Mouse (Mus musculus) embryonic facial prominence, embryonic 10.5 days (tissue): ENCODE data around the gene Hoxb9. TPM values are rescaled to one million over a fixed set of nuclear protein-coding genes. Genes with fewer than 3 reads are reported as not detected.
A peak's percentile ranks its signal among the peaks of the same experiment; 100 is the strongest.

Experiments
- DNase-seq: peaks from one replicate; pipeline ENCODE4 v3.0.0-alpha.2; 2017; ENCODE audit warnings: low spot score
- H3K27ac ChIP-seq: fragments of 300-500 bp; sonication (generic); replicated peaks from 2 replicates; pipeline ENCODE4 v1.5.1; 2016; ENCODE audit warnings: mild to moderate bottlenecking
- H3K27me3 ChIP-seq: fragments of 300-500 bp; sonication (generic); replicated peaks from 2 replicates; pipeline ENCODE4 v1.6.1; 2016; ENCODE audit warnings: low read depth, mild to moderate bottlenecking; ENCODE audit not compliant: poor library complexity, severe bottlenecking
- H3K36me3 ChIP-seq: fragments of 300-500 bp; sonication (generic); replicated peaks from 2 replicates; pipeline ENCODE4 v1.6.1; 2016; ENCODE audit warnings: mild to moderate bottlenecking, moderate library complexity
- H3K4me1 ChIP-seq: fragments of 300-500 bp; sonication (generic); 2 replicates; pipeline ENCODE4 v1.6.1; 2016
- H3K4me3 ChIP-seq: fragments of 300-500 bp; sonication (generic); 2 replicates; pipeline ENCODE4 v1.5.1; 2016; ENCODE audit warnings: mild to moderate bottlenecking, moderate library complexity
- H3K9me3 ChIP-seq: fragments of 300-500 bp; sonication (generic); 2 replicates; pipeline ENCODE4 v1.6.1; 2016; ENCODE audit warnings: mild to moderate bottlenecking
- WGBS: fragments of 180-500 bp; shearing (Covaris S2); methylation state at CpG from one replicate; pipeline ENCODE4 v1.1.7; 2016; 5-methylcytosine and 5-hydroxymethylcytosine counted together
- polyA plus RNA-seq: library from polyadenylated mRNA; unstranded; fragments of >200 nt; fragmentation: Nextera tagmentation; extraction: Ambion mirVana; gene quantifications from 2 replicates; pipeline ENCODE4 v1.2.1, GENCODE M21; 2016

Gene Hoxb9
- polyA plus RNA-seq, 1 experiment from 2014 or later: not detected

- Histone ChIP-seq H3K4me3 (peak overlapping the region; percentile 6; the same call in 1 of the 2 replicates), H3K27me3 (peaks cover 100% of the 10 kb centered on the region), H3K36me3 (no peaks in the 10 kb centered on the region), H3K4me1 (peaks cover 11% of the 10 kb centered on the region), H3K27ac (no peak overlapping the region), H3K9me3 (no peaks in the 10 kb centered on the region)
- WGBS: under 1% methylated on average over 52 of the region's 52 CpGs
- no peak for DNase-seq
Measured at GRCm38 (mm10) chr11:96271541-96272011, 319 bp downstream of the Hoxb9 start.

- Histone ChIP-seq H3K27me3 (peaks cover 100% of the 10 kb centered on the region), H3K36me3 (no peaks in the 10 kb centered on the region), H3K4me3 (no peak overlapping the region; the same call in 1 of the 2 replicates), H3K27ac (no peak overlapping the region), H3K4me1 (peaks cover 11% of the 10 kb centered on the region), H3K9me3 (no peaks in the 10 kb centered on the region)
- WGBS: under 1% methylated on average over 58 of the region's 58 CpGs
- DNase-seq: no peak
Measured at GRCm38 (mm10) chr11:96272024-96272921, 1.0 kb downstream of the Hoxb9 start.

GRCm38 (mm10) chr11:96274428-96274827 is 3.2 kb downstream of the Hoxb9 start:
- WGBS: 4% methylated on average over 10 of the region's 10 CpGs
- peaks cover 100% of the 10 kb centered on the region for H3K27me3 ChIP-seq
- H3K4me1 ChIP-seq: peaks cover 11% of the 10 kb centered on the region

GRCm38 (mm10) chr11:96275896-96276295 is 4.6 kb downstream of the Hoxb9 start:
- DNase-seq: no peak
- Histone ChIP-seq H3K36me3 (no peaks in the 10 kb centered on the region), H3K4me3 (no peak overlapping the region), H3K9me3 (no peaks in the 10 kb centered on the region), H3K27me3 (peaks cover 100% of the 10 kb centered on the region), H3K27ac (no peak overlapping the region), H3K4me1 (peaks cover 11% of the 10 kb centered on the region)
- WGBS: 7% methylated on average over 4 of the region's 4 CpGs

More at GRCm38 (mm10) chr11:96274428-96274827, 3.2 kb downstream of the Hoxb9 start:
- H3K36me3 ChIP-seq: no peaks in the 10 kb centered on the region
- H3K9me3 ChIP-seq: no peaks in the 10 kb centered on the region
- H3K27ac ChIP-seq: no peak overlapping the region
- H3K4me3 ChIP-seq: no peak overlapping the region
- no peak for DNase-seq

GRCm38 (mm10) chr11:96277151-96278044 is 6.1 kb downstream of the Hoxb9 start:
- peaks cover 2% of the 10 kb centered on the region for H3K4me1 ChIP-seq
- peaks cover 100% of the 10 kb centered on the region for H3K27me3 ChIP-seq
- 2% methylated on average over 35 of the region's 35 CpGs for WGBS
- H3K27ac ChIP-seq: no peak overlapping the region
- H3K4me3 ChIP-seq: no peak overlapping the region
- DNase-seq: no peak
- H3K36me3 ChIP-seq: no peaks in the 10 kb centered on the region
- H3K9me3 ChIP-seq: no peaks in the 10 kb centered on the region

- Histone ChIP-seq H3K27ac (no peak overlapping the region), H3K36me3 (no peaks in the 10 kb centered on the region), H3K27me3 (peaks cover 100% of the 10 kb centered on the region), H3K9me3 (no peaks in the 10 kb centered on the region), H3K4me1 (peaks cover 5% of the 10 kb centered on the region), H3K4me3 (no peak overlapping the region)
- no peak for DNase-seq
- WGBS: 14% methylated on average over 14 of the region's 14 CpGs
Measured at GRCm38 (mm10) chr11:96278324-96278723, 7.1 kb downstream of the Hoxb9 start.

GRCm38 (mm10) chr11:96278773-96279172 is 7.5 kb downstream of the Hoxb9 start:
- Histone ChIP-seq H3K27me3 (peaks cover 100% of the 10 kb centered on the region), H3K9me3 (no peaks in the 10 kb centered on the region), H3K4me1 (peaks cover 5% of the 10 kb centered on the region), H3K27ac (no peak overlapping the region), H3K36me3 (no peaks in the 10 kb centered on the region), H3K4me3 (no peak overlapping the region)
- 1% methylated on average over 9 of the region's 9 CpGs for WGBS
- peak; percentile 88 for DNase-seq

GRCm38 (mm10) chr11:96279421-96280233 is 8.4 kb downstream of the Hoxb9 start:
- Histone ChIP-seq H3K36me3 (no peaks in the 10 kb centered on the region), H3K27me3 (peaks cover 100% of the 10 kb centered on the region), H3K4me1 (peaks cover 12% of the 10 kb centered on the region), H3K27ac (no peak overlapping the region), H3K9me3 (no peaks in the 10 kb centered on the region), H3K4me3 (no peak overlapping the region)
- DNase-seq: no peak
- WGBS: 2% methylated on average over 31 of the region's 31 CpGs

- 5% methylated on average over 8 of the region's 8 CpGs for WGBS
- H3K27ac ChIP-seq: no peak overlapping the region
- no peaks in the 10 kb centered on the region for H3K9me3 ChIP-seq
- H3K4me1 ChIP-seq: peaks cover 15% of the 10 kb centered on the region
- DNase-seq: no peak
- H3K27me3 ChIP-seq: peaks cover 100% of the 10 kb centered on the region
- no peak overlapping the region for H3K4me3 ChIP-seq
- H3K36me3 ChIP-seq: no peaks in the 10 kb centered on the region
Measured at GRCm38 (mm10) chr11:96280399-96281378, 9.4 kb downstream of the Hoxb9 start.

- Histone ChIP-seq H3K4me1 (peaks cover 15% of the 10 kb centered on the region), H3K9me3 (no peaks in the 10 kb centered on the region), H3K4me3 (no peak overlapping the region), H3K27me3 (peaks cover 100% of the 10 kb centered on the region), H3K36me3 (no peaks in the 10 kb centered on the region), H3K27ac (no peak overlapping the region)
- 5% methylated on average over 18 of the region's 18 CpGs for WGBS
- DNase-seq: no peak
Measured at GRCm38 (mm10) chr11:96281396-96281795, 10.1 kb downstream of the Hoxb9 start.
